ENCODE assay signal across 9 mouse cellular contexts in genomic region chr15:87545130-87545642, GRCm38 (mm10). TPM values are rescaled to one million over a fixed set of nuclear protein-coding genes. Genes with fewer than 3 reads are reported as not detected.
A peak's percentile ranks its signal among the peaks of the same experiment; 100 is the strongest.
DNase-seq lines count a peak whose midpoint lies in the region; ATAC-seq lines count a peak whose summit lies in the region.
"Had no signal": no experiment of that assay in that cellular context is flagged by ENCODE, and none has a peak within 500 bp of the region (broad histone marks: within the 10 kb centered on the region; RNA-seq: fewer than 3 reads in every experiment).

No protein-coding gene starts in this region.

- DNase-seq in embryo, embryonic 10.5 days (ENCODE audit: low spot score): peak; percentile 7
- DNase-seq in embryo, embryonic 11 days: no peak
- no peak for DNase-seq in lung, adult 18-20 months
- DNase-seq in limb, embryonic 11.5 days (ENCODE audit: low spot score): no peak
- no peak for DNase-seq in urinary bladder, postnatal 4 days (ENCODE audit: low spot score in 2 of 2)
- no peak for DNase-seq in layer of hippocampus, postnatal 14 days (ENCODE audit: low spot score in 2 of 2)
- DNase-seq: lung, adult 2 months had no signal

- 12% methylated on average over 18 of the region's 18 CpGs for WGBS in lung, embryonic 16.5 days
- WGBS in limb, embryonic 11.5 days: 6% methylated on average over 17 of the region's 18 CpGs
- WGBS in stomach, embryonic 16.5 days: 12% methylated on average over 18 of the region's 18 CpGs

- peaks cover 3% of the 10 kb centered on the region; the same call in 1 of the 2 replicates for H3K4me1 ChIP-seq in lung, embryonic 16.5 days (replicated peaks; ENCODE audit: control insufficient read depth, insufficient read depth, low read length)
- H3K4me1 ChIP-seq in limb, embryonic 11.5 days (ENCODE audit: control insufficient read depth, insufficient read depth, low read length): 0 out of 2 replicates have a peak, but pooled peaks cover 3% of the 10 kb centered on the region
- peaks cover 3% of the 10 kb centered on the region for H3K4me1 ChIP-seq in stomach, embryonic 16.5 days (ENCODE audit: control insufficient read depth, insufficient read depth, low read length)

- H3K4me2 ChIP-seq in lung, embryonic 16.5 days (ENCODE audit: low read depth, low read length): peak overlapping the region; percentile 73
- peak overlapping the region; percentile 91 for H3K4me2 ChIP-seq in limb, embryonic 11.5 days (ENCODE audit: low read depth, severe bottlenecking)
- peak overlapping the region; percentile 77 for H3K4me2 ChIP-seq in stomach, embryonic 16.5 days (ENCODE audit: low read depth, low read length)

- ATAC-seq in lung, embryonic 16.5 days (ENCODE audit: low read depth): no peak
- 0 out of 2 replicates have a peak, but pooled peaks have one; percentile 10 for ATAC-seq in limb, embryonic 11.5 days (ENCODE audit: insufficient number of reproducible peaks, low FRiP score, low TSS enrichment, low read depth)
- no peak for ATAC-seq in stomach, embryonic 16.5 days (ENCODE audit: insufficient read depth, low FRiP score)

- H3K36me3 ChIP-seq in lung, embryonic 16.5 days (ENCODE audit: control insufficient read depth, insufficient read depth, low read length): no peaks in the 10 kb centered on the region
- H3K36me3 ChIP-seq in limb, embryonic 11.5 days (ENCODE audit: control insufficient read depth, insufficient read depth, low read length): no peaks in the 10 kb centered on the region
- H3K36me3 ChIP-seq in stomach, embryonic 16.5 days (ENCODE audit: control insufficient read depth, insufficient read depth, low read length): no peaks in the 10 kb centered on the region

- H3K27me3 ChIP-seq in lung, embryonic 16.5 days (ENCODE audit: control insufficient read depth, insufficient read depth, low read depth, low read length): peaks cover 74% of the 10 kb centered on the region
- H3K27me3 ChIP-seq in limb, embryonic 11.5 days (ENCODE audit: control insufficient read depth, insufficient read depth, low read length): peaks cover 38% of the 10 kb centered on the region
- peaks cover 67% of the 10 kb centered on the region for H3K27me3 ChIP-seq in stomach, embryonic 16.5 days (ENCODE audit: control insufficient read depth, insufficient read depth, low read length)

- H3K9me3 ChIP-seq in lung, embryonic 16.5 days (ENCODE audit: control insufficient read depth, low read length): no peaks in the 10 kb centered on the region
- no peaks in the 10 kb centered on the region for H3K9me3 ChIP-seq in limb, embryonic 11.5 days (ENCODE audit: control insufficient read depth, low read length)
- no peaks in the 10 kb centered on the region for H3K9me3 ChIP-seq in stomach, embryonic 16.5 days (replicated peaks; ENCODE audit: control insufficient read depth, low read length)

- H3K4me3 ChIP-seq in lung, embryonic 16.5 days (ENCODE audit: low read length): peak overlapping the region; percentile 47
- H3K4me3 ChIP-seq in limb, embryonic 11.5 days (ENCODE audit: low read depth, low read length): peak overlapping the region; percentile 41
- peak overlapping the region; percentile 49 for H3K4me3 ChIP-seq in stomach, embryonic 16.5 days (replicated peaks; ENCODE audit: low read length)

- H3K27ac ChIP-seq in lung, embryonic 16.5 days (ENCODE audit: low read length): no peak overlapping the region
- H3K27ac ChIP-seq in limb, embryonic 11.5 days (replicated peaks; ENCODE audit: low read depth, low read length): no peak overlapping the region
- H3K27ac ChIP-seq in stomach, embryonic 16.5 days (ENCODE audit: low read length): no peak overlapping the region

- H3K9ac ChIP-seq in lung, embryonic 16.5 days (ENCODE audit: low read length): no peak overlapping the region
- H3K9ac ChIP-seq in limb, embryonic 11.5 days (ENCODE audit: low read length): peak overlapping the region; percentile 55; the same call in 1 of the 2 replicates
- H3K9ac ChIP-seq in stomach, embryonic 16.5 days (ENCODE audit: low read length): peak overlapping the region; percentile 56; the same call in 1 of the 2 replicates

RNA-seq across cellular contexts. Expression of gene Fam19a5, which starts 1.1 kb away (rescaled TPM):
- 0.69 and 0.74 TPM in 2 replicates for polyA plus RNA-seq in lung, embryonic 16.5 days (2015; fragmentation: Nextera tagmentation; extraction: Ambion mirVana)
- polyA plus RNA-seq in limb, embryonic 11.5 days (2014; fragmentation: Nextera tagmentation; extraction: Ambion mirVana): 3.2 and 4.0 TPM in 2 replicates
- polyA plus RNA-seq in stomach, embryonic 16.5 days (2015; fragmentation: Nextera tagmentation; extraction: Ambion mirVana): 2.6 and 2.9 TPM in 2 replicates
- total RNA-seq in layer of hippocampus, postnatal 14 days (2021): 100 to 1,000 TPM; 112 to 119 TPM
